Mouse (Mus musculus) urinary bladder, postnatal 14 days (tissue): ENCODE data around the gene Kcnk5.

Experiments used
- DNase-seq: peaks from one replicate; pipeline ENCODE4 v3.0.0; 2021; ENCODE audit warnings: low spot score

The Kcnk5 gene

DNA sequence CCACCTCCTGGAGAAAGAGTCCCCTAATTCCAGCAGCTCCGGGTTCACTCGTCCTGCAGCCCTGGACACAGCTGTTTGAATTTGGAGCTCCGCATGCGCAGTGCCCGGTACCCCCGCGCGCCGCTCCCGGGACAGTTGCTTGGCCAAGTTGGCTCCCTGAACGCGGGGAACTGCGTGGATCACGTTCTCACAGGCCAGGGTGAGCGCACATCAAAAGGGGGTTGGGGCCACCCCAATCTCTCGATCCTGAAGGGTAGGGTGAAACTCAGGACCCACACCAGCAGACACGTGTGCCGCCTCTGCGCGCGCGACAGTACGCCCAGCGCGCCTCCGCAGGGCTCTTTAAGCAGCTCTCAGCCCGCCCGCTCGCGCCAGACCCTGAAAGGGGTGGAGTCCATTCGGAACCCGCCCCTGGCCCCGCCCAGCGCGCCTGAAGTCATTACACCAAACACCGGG lies at the start of gene Kcnk5:
Gene Kcnk5 (minus strand): TSS at position 344 of the 456 bp plus-strand sequence.
- peak; percentile 93 for DNase-seq

DNA sequence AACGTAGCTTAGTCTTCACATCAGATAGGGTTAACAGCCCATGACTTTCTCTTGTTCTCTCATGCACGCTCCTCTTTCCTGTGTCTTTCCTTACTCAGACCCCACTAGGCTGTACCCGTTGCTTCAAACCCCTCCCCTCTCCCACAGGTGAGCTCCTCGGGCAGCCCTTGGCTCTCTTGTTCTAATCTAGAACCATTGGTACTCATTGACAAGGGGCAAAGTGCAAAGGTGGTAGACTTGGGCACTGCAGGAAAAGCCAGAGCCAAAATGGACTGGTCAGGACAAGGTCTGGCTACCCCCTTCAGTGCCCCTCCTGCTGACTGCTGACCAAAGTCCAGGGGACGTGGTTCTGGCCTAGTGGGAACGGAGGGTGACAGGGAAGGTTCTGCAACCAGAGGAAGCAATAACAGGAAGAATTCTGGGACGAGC lies 48.5 kb upstream of the Kcnk5 start:
- DNase-seq = no peak

DNA sequence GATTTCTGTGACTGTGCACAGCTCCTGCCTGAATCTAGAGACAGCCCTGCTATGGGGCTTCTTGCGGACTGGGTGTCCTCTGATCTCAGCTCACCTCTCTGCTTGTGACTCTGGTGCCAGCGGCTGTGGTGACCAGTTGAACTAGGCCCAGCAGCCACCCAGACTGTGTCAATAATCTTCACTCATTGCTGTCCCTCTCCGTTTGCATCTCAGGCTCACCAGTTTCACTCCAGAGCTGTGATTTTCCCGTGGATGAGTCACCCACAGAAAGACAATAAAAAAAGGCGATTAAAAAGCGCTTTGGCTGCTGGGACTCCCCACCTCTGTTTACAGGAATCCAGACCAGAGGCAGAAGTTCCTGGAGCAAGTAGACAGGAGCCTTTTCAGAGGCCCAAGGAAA lies 47.8 kb upstream of the Kcnk5 start:
- no peak for DNase-seq

DNA sequence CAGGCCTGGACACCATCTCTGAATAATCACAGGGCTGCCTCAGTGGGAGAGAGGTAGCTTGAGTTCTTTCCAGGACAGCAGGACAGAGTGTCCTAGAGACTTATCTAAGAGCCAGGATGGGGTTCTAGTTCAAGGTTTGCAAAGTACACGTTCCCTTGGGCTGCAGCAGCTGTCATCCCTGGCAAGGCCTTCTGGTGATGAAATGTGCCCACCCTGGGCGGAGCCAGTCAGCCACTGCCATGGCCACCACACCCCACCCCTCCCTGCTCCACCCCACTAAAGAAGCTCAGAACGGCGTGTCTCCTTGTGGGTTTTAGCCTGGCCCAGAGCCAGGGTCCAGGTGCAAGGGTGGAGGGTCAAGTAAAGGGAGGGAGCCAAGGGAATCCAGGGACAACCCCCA lies 46.7 kb upstream of the Kcnk5 start:
- no peak for DNase-seq

DNA sequence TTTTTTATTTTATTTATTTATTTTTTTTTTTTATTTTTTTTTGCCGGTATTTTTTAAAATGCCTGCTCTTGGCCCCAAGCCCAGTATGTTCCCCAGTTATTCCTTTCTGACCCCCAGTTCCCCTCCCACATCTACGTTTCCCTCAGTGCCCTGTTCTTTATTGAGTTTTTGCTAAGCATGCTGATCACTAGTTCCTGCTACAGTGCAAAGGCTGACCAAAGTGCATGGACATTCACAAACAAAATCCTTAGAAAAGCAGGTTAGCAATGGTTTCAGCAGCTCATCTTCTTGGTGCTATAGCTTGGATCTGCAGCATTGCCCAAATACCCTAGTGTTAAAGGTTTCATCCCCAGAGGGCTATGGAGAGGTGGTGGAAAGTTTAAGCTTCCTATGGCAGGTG lies 45.4 kb upstream of the Kcnk5 start:
- DNase-seq = no peak

DNA sequence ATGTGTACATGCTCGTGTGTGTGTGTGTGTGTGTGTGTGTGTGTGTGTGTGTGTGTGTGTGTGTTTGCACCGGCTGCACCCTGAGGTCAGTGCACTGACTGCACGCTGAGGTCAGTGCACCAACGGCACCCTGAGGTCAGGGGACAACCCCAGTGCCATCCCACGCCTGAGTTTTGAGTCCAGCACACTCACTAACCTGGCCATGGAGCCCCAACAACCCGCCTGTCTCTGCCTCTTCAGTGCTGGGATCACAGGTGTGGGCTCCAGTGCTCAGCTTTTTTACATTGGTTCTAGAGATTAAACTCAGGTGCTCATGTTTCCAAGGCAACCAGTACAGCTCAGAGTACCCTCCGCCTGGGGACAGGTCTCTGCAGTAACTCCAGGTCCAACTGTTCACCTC lies 44.9 kb upstream of the Kcnk5 start:
- no peak for DNase-seq

DNA sequence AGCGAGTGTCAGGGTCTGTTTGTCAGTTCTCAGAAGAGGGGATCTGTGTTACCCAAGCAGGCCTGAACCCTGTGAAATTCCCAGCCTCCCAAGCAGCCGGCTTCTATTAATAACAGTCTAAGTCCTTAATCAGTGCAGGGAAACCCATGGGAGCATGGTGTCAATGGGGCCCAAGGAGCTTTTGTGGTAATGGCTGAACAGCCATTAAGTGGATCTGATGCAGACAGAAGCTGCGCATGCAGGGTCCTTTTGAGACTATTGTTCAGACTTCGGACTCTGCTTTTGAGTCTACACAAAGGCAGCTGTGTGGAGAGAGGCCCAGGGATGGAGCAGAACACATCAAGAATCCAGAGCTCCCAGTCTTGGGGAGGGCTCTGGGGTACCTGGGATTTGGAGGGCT lies 43.9 kb upstream of the Kcnk5 start:
- DNase-seq = no peak

DNA sequence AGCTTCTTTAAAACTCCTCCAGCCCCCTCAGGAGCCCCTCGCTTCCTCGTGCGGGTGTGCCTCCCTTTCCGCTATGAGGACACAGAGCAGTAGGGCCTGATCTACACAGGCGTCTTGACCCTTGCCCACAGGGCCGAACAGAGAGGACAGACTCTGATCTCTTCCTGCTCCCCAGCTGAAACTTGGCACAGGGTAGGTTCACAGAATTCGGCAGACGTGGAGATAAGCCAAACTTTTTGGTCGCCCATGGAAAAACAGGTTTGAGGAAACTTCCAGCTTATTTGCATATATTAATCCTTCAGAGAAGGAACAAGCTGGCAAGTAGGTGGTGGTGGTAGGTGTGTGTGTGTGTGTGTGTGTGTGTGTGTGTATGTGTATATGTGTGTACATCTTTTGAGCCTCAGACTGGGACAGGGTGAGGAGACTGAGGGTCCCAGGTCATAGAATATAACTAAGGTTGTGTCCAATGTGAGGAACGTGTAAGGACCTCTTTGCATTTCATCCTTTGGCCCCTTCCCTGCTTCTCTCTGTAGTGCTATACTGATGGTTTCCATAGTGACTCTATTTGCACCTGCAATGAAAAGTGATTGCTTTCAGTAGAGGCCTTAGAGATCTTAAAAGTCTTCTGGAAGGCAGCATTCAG lies 43.1 kb upstream of the Kcnk5 start:
- peak; percentile 26 for DNase-seq

DNA sequence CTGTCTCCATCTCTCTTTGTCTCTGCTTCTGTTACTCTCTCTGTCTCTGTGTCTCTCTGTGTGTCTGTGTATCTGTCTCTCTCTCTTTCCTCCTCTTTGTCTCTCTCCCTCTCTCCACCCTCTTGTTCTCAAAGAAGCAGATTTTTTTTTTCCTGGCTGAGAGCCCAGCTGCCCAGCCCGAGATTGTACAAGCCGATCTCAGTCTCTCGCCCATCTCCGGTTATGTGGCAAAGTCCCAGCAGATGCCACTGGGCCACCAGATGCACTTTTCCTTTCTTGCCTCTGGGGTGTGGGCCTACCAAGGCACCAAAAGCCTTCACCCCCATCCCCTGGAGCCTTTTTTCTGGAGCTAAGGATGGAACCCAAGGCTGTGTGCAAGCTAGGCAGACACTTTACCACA lies 42.6 kb upstream of the Kcnk5 start:
- DNase-seq = peak; percentile 80

DNA sequence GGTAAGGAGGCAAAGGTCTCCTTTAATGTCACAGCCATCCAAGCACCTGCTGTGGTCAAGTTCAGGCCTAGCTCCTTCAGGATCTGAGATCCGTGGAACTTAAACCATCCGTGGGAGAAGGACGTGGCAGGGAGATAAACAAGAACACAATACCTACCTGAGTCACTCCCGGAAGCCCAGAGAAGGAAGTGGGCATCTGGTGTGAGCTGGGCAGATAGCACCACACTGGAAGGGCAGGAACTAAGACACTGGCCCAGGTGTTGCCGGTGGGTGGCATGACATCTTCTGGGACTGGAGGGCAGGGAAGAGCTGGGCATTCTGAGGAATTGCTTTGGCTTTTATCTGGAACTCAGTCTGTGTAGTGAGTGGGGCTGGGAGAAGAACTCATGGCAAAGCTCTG lies 41.6 kb upstream of the Kcnk5 start:
- DNase-seq = no peak

DNA sequence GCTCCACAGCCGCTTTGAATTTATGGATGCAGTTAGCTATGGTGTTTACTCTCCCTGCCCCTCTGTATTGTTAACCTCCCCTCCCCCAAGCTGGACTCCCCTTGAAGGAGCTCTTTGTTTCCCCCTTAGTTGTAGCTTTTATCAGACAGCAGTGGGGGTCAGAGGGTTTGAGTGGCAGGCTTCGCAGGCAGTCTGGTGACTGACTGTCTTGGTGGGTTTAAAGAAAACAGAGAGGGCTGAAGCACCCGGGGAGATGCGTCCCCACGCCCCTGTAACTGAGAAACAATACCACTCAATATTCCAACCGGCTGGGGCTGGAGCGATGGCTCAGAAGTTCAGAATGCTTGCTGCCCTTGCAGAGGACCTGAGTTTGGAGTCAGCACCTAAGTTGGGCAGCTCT lies 39.5 kb upstream of the Kcnk5 start:
- no peak for DNase-seq

DNA sequence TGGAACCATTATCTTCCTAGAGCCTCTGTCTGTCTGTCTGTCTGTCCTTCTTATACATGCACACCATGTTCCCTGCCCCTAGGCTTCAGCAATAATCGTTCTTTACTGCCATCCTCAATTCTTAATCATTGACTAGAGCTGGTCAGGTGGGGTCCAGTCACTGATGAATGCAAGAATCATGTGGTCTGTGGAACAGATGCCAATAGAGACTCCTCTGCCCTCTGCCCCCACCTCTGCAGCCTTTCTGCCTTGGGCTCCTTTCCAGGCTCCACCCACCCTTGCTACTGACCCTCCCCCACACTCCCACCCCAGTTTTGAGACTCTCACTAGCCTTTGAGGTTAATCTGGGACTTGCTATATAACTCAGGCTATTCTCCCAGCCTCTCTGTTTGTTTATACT lies 38.2 kb upstream of the Kcnk5 start:
- DNase-seq = no peak

DNA sequence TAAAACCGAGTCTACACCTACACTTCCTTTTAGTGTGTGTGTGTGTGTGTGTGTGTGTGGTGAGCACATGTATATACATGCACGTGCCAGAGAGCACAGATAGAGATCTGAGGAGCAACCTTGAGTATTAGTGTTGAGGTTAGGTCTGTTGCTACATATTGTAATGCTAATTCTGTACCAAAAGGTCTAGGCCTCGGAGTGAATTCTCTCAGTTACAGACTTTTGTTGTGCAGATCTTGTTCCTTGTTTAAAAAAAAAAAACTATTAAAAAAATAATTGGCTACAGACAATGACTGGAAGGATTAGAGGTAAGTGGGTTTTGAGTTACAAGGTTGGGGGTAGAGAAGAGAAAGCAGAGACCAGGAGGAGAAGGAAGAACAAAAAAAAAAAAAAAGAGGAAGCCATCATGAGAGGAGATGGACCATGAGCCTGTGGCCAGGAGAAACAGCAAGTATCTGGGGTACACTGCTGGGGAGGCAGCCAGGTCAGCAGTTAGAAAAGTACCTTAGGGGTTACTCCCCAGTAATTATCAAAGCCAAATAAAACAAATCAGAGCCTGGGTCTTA lies 35.8 kb upstream of the Kcnk5 start:
- no peak for DNase-seq

DNA sequence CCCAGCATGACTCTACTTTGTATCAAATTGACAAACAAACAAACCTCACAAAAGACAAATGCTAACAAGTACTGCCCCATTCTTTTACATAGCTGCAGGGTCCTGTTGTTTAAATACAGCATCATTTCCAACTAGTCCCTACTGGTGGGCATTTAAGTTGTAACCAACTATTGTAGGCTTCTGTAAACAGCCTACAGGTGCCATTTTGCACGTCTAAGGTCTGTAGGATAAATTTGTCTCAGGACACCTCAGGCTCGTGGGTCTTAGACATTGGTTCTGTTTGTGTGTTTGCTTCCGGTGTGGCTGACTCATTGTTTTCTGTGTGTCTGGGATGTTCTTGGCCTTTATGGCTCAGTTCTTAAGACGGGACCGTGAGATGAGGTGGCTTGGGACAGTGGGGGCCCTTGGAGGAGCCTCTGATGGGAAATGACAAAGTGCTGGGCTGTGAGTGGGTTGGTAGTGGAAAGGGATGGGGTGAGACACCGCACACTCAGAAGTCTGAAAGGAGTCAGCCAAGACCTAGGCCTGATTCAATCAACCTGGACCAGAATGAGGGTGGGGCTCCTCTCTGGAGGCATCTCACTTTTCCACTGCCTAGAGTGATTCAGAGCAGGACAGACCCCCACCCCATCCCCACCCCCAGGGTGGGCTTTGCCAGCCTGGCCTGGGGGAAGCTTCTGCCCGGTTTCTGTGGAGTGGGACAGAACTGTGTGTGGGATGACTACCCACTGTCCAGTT lies 35.1 kb upstream of the Kcnk5 start:
- DNase-seq = no peak

DNA sequence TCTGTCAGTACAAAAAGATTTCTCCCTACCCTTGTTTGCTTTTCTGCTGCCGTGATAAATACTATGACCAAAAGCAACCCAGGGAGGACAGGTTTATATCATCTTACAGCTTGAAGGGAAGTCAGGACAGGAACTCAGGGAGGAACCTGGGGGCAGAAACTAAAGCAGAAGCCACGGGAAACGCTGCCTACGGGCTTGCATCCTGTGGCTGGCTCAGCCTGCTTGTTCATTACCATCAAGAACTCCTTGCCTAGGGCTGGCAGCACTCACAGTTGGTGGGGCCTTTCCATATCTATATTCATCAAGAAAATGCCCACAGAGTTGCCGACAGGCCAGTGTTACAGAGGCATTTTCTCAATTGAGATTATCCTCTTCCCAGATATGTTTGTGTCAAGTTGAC lies 34.2 kb upstream of the Kcnk5 start:
- no peak for DNase-seq

DNA sequence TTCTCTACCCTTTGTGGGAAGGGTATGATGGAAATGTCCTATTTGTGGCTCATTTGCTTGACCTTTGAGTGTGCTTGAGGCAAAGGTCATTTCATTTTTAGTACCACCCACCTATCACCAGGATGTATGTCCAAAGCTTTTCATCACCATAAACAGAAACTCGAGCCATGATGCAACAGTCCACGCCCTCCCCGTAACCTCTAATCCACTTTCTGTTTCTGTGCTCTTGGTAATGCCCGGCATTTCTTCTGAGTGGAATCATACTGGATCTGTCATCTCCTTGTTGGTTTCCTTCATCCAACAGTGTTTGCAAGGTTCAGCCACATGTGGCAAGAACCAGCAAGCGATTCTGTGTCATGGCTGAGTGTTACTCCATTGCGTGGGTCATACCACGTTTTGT lies 32.5 kb upstream of the Kcnk5 start:
- no peak for DNase-seq

DNA sequence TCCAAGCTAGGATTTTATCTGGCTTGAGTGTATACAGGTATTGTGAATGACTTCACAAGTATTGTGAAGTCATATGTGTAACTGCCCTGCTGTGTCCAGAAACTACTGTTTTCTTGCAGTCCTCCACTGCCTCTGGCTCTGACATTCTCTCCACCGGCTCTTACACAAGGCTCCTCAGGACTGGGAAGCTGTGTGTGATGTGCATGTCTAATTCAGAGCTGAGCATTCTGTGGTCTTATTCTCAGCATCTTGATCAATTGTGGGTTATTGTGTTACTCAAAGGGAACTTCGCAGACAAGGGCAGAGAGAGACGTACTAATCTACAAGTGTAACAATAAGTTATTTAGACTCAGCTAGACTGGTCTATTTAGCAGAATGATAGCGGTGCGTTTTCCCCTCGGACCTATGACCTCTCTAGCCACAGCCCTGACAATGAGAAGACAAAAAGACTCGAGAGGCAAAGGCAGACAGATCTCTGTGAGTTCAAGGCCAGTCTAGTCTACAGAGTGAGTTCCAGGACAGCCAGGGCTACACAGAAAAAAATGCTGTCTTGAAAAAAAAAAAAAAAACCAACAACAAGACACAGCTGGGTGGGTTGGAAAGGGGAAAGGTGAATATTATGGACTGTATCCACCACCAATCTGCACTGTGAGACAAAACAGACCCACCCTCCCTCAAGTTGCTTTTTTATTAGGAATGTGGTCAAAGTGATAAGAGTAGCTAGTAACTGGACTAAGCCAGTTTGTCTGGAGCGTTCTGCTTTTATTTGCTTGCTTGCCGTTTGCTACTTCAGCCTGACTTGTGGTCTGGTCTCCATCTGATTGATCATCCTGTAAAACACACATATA lies 30.4 kb upstream of the Kcnk5 start:
- no peak for DNase-seq

DNA sequence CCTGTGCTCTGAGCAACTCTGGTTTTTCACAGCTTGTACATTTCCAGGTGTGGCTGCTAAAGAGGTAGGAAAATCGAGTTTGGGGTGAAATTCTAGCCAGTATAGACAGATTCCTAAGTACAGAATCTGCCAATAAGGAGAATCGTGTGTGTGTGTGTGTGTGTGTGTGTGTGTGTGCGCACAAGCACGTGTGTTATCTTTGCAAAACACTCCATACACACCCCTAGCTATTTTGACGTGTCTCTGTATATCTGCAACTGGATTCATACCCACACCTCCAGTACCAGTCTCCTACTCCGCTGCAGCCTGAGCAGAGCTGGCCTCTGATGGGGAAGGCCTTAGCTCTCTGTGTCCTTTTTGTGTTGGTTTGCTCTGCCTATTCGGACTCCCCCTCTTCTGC lies 28.3 kb upstream of the Kcnk5 start:
- DNase-seq = no peak

DNA sequence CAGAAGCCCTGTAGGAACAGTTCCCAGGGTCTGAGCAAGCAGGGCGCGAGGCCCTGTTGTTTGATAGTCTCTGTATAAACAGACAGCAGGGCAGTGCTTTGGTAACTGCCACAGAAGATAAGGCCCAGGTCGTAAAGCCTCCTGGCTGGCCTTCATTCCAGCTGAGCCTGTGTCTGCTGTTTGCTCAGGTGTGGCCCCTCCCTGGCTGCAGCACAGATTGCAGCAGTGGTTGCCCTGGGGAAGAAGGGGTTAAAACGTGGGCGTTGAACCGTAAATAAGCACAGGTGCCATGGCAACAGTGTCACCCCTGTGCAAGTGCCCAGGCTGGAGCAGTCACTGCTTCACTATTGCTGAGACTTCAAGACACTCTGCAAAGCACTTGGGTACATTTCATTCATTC lies 26.8 kb upstream of the Kcnk5 start:
- peak; percentile 78 for DNase-seq

DNA sequence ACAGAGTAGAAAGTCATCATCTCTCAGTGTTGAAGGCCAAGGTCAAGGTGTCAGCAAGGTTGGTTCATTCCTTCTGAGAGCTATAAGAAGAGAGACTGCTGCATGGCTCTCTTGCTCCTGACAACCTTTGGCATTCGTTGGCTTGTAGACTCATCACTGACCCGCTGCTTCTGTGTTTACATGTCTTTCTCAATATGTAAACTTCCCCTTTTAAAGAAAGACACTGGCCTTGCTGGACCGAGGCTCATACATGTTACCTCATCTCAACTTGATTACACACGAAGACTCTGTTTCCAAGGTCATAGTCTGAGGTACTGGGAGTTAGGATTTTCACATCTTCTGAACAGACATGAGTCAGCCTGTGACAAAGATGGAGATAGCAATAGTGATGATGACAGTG lies 24.1 kb upstream of the Kcnk5 start:
- no peak for DNase-seq

DNA sequence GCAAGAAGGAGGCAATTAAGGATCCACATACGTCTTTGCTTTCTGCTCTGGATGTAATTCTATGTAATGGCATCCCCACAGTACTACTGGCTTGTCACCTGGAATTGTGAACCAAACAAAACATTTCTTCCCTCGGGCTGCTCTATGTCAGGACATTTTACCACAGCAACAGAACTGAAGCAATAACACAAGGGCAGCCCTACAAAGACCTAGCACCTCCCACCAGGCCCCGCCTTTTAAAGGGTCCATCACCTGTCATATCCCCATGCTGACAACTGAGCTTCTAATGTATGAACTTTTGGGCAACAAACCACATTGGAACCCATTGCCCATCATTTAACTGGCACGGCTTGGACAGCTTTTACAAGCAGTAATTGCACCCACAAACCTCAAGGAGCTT lies 21.7 kb upstream of the Kcnk5 start:
- no peak for DNase-seq

DNA sequence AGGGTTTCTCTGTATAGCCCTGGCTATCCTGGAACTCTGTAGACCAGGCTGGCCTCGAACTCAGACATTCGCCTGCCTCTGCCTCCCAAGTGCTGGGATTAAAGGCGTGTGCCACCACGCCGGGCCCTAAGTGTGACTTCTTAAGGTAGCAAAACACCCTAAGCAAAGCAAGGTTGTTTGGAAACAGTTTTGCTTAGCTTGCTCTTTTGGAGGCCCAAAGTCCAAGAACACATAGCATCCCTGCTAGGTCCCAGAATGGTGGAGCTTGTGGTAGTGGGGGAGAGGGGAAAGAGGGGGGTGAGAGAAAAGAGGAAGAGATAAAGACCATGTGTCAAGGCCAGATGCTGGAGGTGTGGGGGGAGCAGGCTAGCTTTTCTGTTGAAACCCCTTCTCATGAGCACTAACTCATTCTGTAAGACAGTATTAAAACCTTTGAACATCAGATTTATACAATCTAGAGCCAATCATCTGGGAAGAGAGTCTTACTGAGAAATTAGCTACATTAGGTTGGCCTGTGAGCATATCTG lies 21.1 kb upstream of the Kcnk5 start:
- no peak for DNase-seq
